Comparison of ENCODE assay signal across 17 mouse cellular contexts in the genomic region with DNA sequence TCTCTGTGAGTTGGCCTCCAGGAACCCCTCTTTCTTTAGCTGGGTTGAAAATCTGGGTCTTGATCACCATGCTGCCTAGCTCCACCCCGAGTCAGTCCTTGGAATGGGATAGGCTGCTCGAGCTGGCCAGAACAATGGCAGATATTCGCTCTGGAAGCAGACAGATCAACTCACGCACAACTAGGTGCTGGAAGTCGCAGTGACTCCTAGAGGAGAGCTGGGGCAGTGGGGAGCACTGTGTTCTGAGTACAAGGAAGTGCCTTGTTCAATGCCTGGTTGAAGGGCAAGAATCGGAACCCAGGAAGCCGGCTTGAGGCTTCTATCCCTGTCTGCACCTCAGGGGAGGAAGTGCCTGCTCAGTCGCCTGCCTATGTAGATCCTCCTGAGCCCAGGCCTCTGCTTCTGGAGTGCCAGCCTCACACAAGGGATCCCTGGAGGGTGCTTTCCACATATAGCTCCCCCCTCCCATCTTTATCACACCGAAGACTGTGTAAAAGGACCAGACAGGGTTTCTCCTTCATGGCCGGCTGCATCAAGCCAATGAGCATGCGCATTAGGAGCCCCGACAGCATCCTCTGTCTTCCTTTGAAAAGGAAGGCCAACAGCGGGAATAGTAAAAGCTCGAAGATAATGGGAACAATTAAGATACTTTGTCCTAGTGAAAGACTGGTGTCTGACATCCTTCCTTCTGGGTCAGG. TPM values are rescaled to one million over a fixed set of nuclear protein-coding genes. Genes with fewer than 3 reads are reported as not detected.
DNase-seq lines count a peak whose midpoint lies in the region; ATAC-seq and TF ChIP-seq lines count a peak whose summit lies in the region.
"Had no signal": no experiment of that assay in that cellular context is flagged by ENCODE, and none has a peak within 500 bp of the region (broad histone marks: within the 10 kb centered on the region; RNA-seq: fewer than 3 reads in every experiment).

No protein-coding gene starts in this region.

- no peaks in the 10 kb centered on the region for H3K27me3 ChIP-seq in hindbrain, postnatal 0 days (ENCODE audit: insufficient read depth, low read length)
- H3K27me3 ChIP-seq in neural tube, embryonic 13.5 days: no peaks in the 10 kb centered on the region; the same call in 1 of the 2 replicates
- H3K27me3 ChIP-seq: CH12.LX; lung, embryonic 15.5 days had no signal

- no peaks in the 10 kb centered on the region for H3K4me1 ChIP-seq in hindbrain, postnatal 0 days (ENCODE audit: insufficient read depth, low read length)
- peaks cover 7% of the 10 kb centered on the region for H3K4me1 ChIP-seq in neural tube, embryonic 13.5 days (replicated peaks)
- H3K4me1 ChIP-seq: limb, embryonic 13.5 days; lung, embryonic 15.5 days had no signal

- no peak for TF ChIP-seq CTCF in hindbrain, postnatal 0 days (IDR thresholded peaks at IDR 0.05; ENCODE audit: low read depth)

- H3K4me2 ChIP-seq in hindbrain, postnatal 0 days (ENCODE audit: low read depth, low read length): 0 out of 2 replicates have a peak overlapping the region, but pooled peaks have one; percentile 19
- peak overlapping the region; percentile 39 for H3K4me2 ChIP-seq in neural tube, embryonic 13.5 days
- H3K4me2 ChIP-seq: limb, embryonic 13.5 days; lung, embryonic 15.5 days had no signal

- no peak overlapping the region for H3K9ac ChIP-seq in hindbrain, postnatal 0 days (replicated peaks; ENCODE audit: low read length)
- peak overlapping the region; percentile 47; the same call in 1 of the 2 replicates for H3K9ac ChIP-seq in neural tube, embryonic 13.5 days
- H3K9ac ChIP-seq: limb, embryonic 13.5 days; lung, embryonic 15.5 days had no signal

- H3K27ac ChIP-seq in hindbrain, postnatal 0 days: no peak overlapping the region
- peak overlapping the region; percentile 52; the same call in 1 of the 2 replicates for H3K27ac ChIP-seq in neural tube, embryonic 13.5 days (replicated peaks)
- H3K27ac ChIP-seq: limb, embryonic 13.5 days; lung, embryonic 15.5 days had no signal

- no peak overlapping the region for H3K4me3 ChIP-seq in hindbrain, postnatal 0 days (ENCODE audit: low read length)
- no peak overlapping the region for H3K4me3 ChIP-seq in neural tube, embryonic 13.5 days
- H3K4me3 ChIP-seq: limb, embryonic 13.5 days; lung, embryonic 15.5 days had no signal

- WGBS in hindbrain, postnatal 0 days: 23% methylated on average over 14 of the region's 14 CpGs
- 20% methylated on average over 14 of the region's 14 CpGs for WGBS in neural tube, embryonic 13.5 days

- no peaks in the 10 kb centered on the region for H3K9me3 ChIP-seq in hindbrain, postnatal 0 days (ENCODE audit: low read length)
- no peaks in the 10 kb centered on the region for H3K9me3 ChIP-seq in neural tube, embryonic 13.5 days
- H3K9me3 ChIP-seq: limb, embryonic 13.5 days; lung, embryonic 15.5 days had no signal

- peak; percentile 41 for DNase-seq in R1 (ENCODE audit: low read depth, low spot score)
- peak; percentile 12 for DNase-seq in embryo, embryonic 9.5 days (ENCODE audit: extremely low spot score)
- peak; percentile 50 for DNase-seq in hindbrain, postnatal 0 days (ENCODE audit: low spot score)
- DNase-seq in lung, postnatal 4 days: no peak
- no peak for DNase-seq in cerebellum, postnatal 36 days
- no peak for DNase-seq in urinary bladder, postnatal 4 days (ENCODE audit: low spot score in 2 of 2)
- DNase-seq: cerebellum, adult 8-10 months; layer of hippocampus, postnatal 36 days; thymus, postnatal 36 days had no signal

- ATAC-seq in hindbrain, postnatal 0 days: no peak
- ATAC-seq in neural tube, embryonic 13.5 days (ENCODE audit: low read depth): peak; percentile 79
- ATAC-seq: activated CD4-positive, CD25-positive, alpha-beta regulatory T cell, adult 4 months had no signal

- no peaks in the 10 kb centered on the region for H3K36me3 ChIP-seq in hindbrain, postnatal 0 days (ENCODE audit: insufficient read depth, low read length)
- no peaks in the 10 kb centered on the region for H3K36me3 ChIP-seq in neural tube, embryonic 13.5 days
- H3K36me3 ChIP-seq: limb, embryonic 13.5 days; lung, embryonic 15.5 days had no signal

RNA-seq across cellular contexts. Expression of a gene that starts 25.9 kb away (rescaled TPM):
- total RNA-seq in hindbrain, postnatal 0 days (2014; rRNA removed): 26.7 and 27.8 TPM in 2 replicates
- polyA plus RNA-seq in hindbrain, postnatal 0 days (2015; fragmentation: Nextera tagmentation; extraction: Ambion mirVana): 16.4 and 19.8 TPM in 2 replicates
- polyA plus RNA-seq in neural tube, embryonic 13.5 days (2015; fragmentation: Nextera tagmentation; extraction: Ambion mirVana): 15.9 and 17.8 TPM in 2 replicates
- total RNA-seq: CH12.LX; heart, adult 8-10 months; hematopoietic stem cell, adult 5-6 weeks had no signal
- polyA plus RNA-seq: kidney, embryonic 14.5 days had no signal

Comparison
In these comparisons a context has a peak if more than half of its experiments do, and no peak if none do; other contexts are left out.
1. DNase-seq: peak in R1 (single experiment), embryo, embryonic 9.5 days (single experiment) and hindbrain, postnatal 0 days (single experiment); none in lung, postnatal 4 days (0 of 2), cerebellum, postnatal 36 days (0 of 2) and urinary bladder, postnatal 4 days (0 of 2).